Mouse (Mus musculus) intestine, postnatal 0 days (tissue): ENCODE data around the gene Uvrag. TPM values are rescaled to one million over a fixed set of nuclear protein-coding genes. Genes with fewer than 3 reads are reported as not detected.

ENCODE experiments used
- ATAC-seq: fragments of 200-750 bp; cut with Nextera tagmentation; 2 replicates; pipeline ENCODE4 v1.8.0; 2017; ENCODE audit warnings: mild to moderate bottlenecking, moderate TSS enrichment, moderate library complexity
- H3K27ac ChIP-seq: fragments of 300-500 bp; sonication (generic); 2 replicates; pipeline ENCODE4 v1.5.1; 2014; ENCODE audit warnings: mild to moderate bottlenecking, low read depth, low read length, moderate library complexity
- H3K27me3 ChIP-seq: fragments of 300-500 bp; sonication (generic); replicated peaks from 2 replicates; pipeline ENCODE4 v1.6.1; 2014; ENCODE audit warnings: low read length, mixed read lengths; ENCODE audit not compliant: control insufficient read depth, insufficient read depth
- H3K36me3 ChIP-seq: fragments of 300-500 bp; sonication (generic); 2 replicates; pipeline ENCODE4 v1.6.1; 2014; ENCODE audit warnings: mild to moderate bottlenecking, moderate library complexity; ENCODE audit not compliant: control insufficient read depth, insufficient read depth
- H3K4me1 ChIP-seq: fragments of 300-500 bp; sonication (generic); replicated peaks from 2 replicates; pipeline ENCODE4 v1.6.1; 2014; ENCODE audit warnings: antibody characterized with exemption, low read length, mixed read lengths; ENCODE audit not compliant: control insufficient read depth, insufficient read depth
- H3K4me2 ChIP-seq: fragments of 300-500 bp; sonication (generic); replicated peaks from 2 replicates; pipeline ENCODE4 v1.6.1; 2014; ENCODE audit warnings: low read depth, mild to moderate bottlenecking, moderate library complexity
- H3K4me3 ChIP-seq: fragments of 300-500 bp; sonication (generic); 2 replicates; pipeline ENCODE4 v1.5.1; 2014; ENCODE audit warnings: low read depth, low read length
- H3K9ac ChIP-seq: fragments of 300-500 bp; sonication (generic); 2 replicates; pipeline ENCODE4 v1.6.1; 2014; ENCODE audit warnings: mild to moderate bottlenecking, low read depth, low read length
- H3K9me3 ChIP-seq: fragments of 300-500 bp; sonication (generic); 2 replicates; pipeline ENCODE4 v1.6.1; 2016; ENCODE audit warnings: mixed run types; ENCODE audit not compliant: control insufficient read depth
- CTCF ChIP-seq: sonication (generic); IDR thresholded peaks from 2 replicates; pipeline ENCODE4 v1.5.1; 2016; ENCODE audit warnings: low read depth, mild to moderate bottlenecking, control low read depth, antibody characterized with exemption, moderate library complexity
- WGBS: fragments of 180-500 bp; shearing (Covaris S2); extraction: QIAGEN DNeasy Blood & Tissue Kit; methylation state at CpG from one replicate; pipeline ENCODE4 v1.1.7; 2014; 5-methylcytosine and 5-hydroxymethylcytosine counted together
- polyA plus RNA-seq: library from polyadenylated mRNA; unstranded; fragments of >200 nt; fragmentation: Nextera tagmentation; extraction: Ambion mirVana; gene quantifications from 2 replicates; pipeline ENCODE4 v1.2.1, GENCODE M21; 2015

Uvrag gene
- polyA plus RNA-seq, 1 experiment from 2014 or later, result 12.0 TPM

GRCm38 (mm10) chr7:99155311-99156289 is 14.7 kb upstream of the Uvrag start:
- H3K9me3 ChIP-seq, result no peaks in the 10 kb centered on the region
- peak overlapping the region; percentile 62 for H3K27ac ChIP-seq
- ATAC-seq, result peak; percentile 69
- peaks cover 22% of the 10 kb centered on the region for H3K4me1 ChIP-seq
- H3K9ac ChIP-seq, result peak overlapping the region; percentile 31; the same call in 1 of the 2 replicates
- peak overlapping the region; percentile 51 for H3K4me2 ChIP-seq
- peaks cover 54% of the 10 kb centered on the region for H3K36me3 ChIP-seq
- H3K27me3 ChIP-seq, result no peaks in the 10 kb centered on the region
- TF ChIP-seq CTCF, result no peak
- H3K4me3 ChIP-seq, result no peak overlapping the region
- 10% methylated on average over 17 of the region's 17 CpGs for WGBS

- Histone ChIP-seq H3K4me2 (0 out of 2 replicates have a peak overlapping the region, but pooled peaks have one; percentile 3), H3K4me1 (peaks cover 22% of the 10 kb centered on the region), H3K9me3 (no peaks in the 10 kb centered on the region), H3K9ac (no peak overlapping the region), H3K4me3 (no peak overlapping the region), H3K36me3 (peaks cover 54% of the 10 kb centered on the region), H3K27me3 (no peaks in the 10 kb centered on the region), H3K27ac (no peak overlapping the region; the same call in 1 of the 2 replicates)
- ATAC-seq, result no peak
- no peak for TF ChIP-seq CTCF
- WGBS, result 49% methylated on average over 8 of the region's 8 CpGs
These were observed 13.8 kb upstream of the Uvrag start for GRCm38 (mm10) chr7:99154648-99155151.

GRCm38 (mm10) chr7:99153686-99154202 is 12.8 kb upstream of the Uvrag start:
- H3K4me2 ChIP-seq, result no peak overlapping the region
- no peak for ATAC-seq

GRCm38 (mm10) chr7:99152756-99153155 is 11.8 kb upstream of the Uvrag start:
- H3K27ac ChIP-seq, result no peak overlapping the region
- no peaks in the 10 kb centered on the region for H3K27me3 ChIP-seq
- no peaks in the 10 kb centered on the region for H3K9me3 ChIP-seq
- ATAC-seq, result no peak
- 85% methylated on average over 8 of the region's 8 CpGs for WGBS
- no peak for TF ChIP-seq CTCF
- H3K4me2 ChIP-seq, result no peak overlapping the region
- no peak overlapping the region for H3K9ac ChIP-seq
- H3K36me3 ChIP-seq, result peaks cover 38% of the 10 kb centered on the region
- peaks cover 19% of the 10 kb centered on the region; the same call in 1 of the 2 replicates for H3K4me1 ChIP-seq
- no peak overlapping the region for H3K4me3 ChIP-seq

More at GRCm38 (mm10) chr7:99153686-99154202, 12.8 kb upstream of the Uvrag start:
- Histone ChIP-seq H3K9me3 (no peaks in the 10 kb centered on the region), H3K4me1 (peaks cover 22% of the 10 kb centered on the region), H3K9ac (no peak overlapping the region), H3K27me3 (no peaks in the 10 kb centered on the region), H3K4me3 (no peak overlapping the region), H3K27ac (no peak overlapping the region), H3K36me3 (peaks cover 48% of the 10 kb centered on the region)
- TF ChIP-seq CTCF, result no peak
- WGBS, result 84% methylated on average over 11 of the region's 11 CpGs

- 0 out of 2 replicates have a peak overlapping the region, but pooled peaks have one; percentile 21 for H3K27ac ChIP-seq
- WGBS, result 4% methylated on average over 7 of the region's 7 CpGs
- peak; percentile 66 for ATAC-seq
These were observed 10.4 kb upstream of the Uvrag start for GRCm38 (mm10) chr7:99151342-99151741.

GRCm38 (mm10) chr7:99149017-99149416 is 8.1 kb upstream of the Uvrag start:
- Histone ChIP-seq H3K4me3 (no peak overlapping the region), H3K27ac (no peak overlapping the region), H3K9me3 (no peaks in the 10 kb centered on the region), H3K4me1 (no peaks in the 10 kb centered on the region; the same call in 1 of the 2 replicates), H3K4me2 (no peak overlapping the region), H3K36me3 (peaks cover 12% of the 10 kb centered on the region), H3K9ac (no peak overlapping the region), H3K27me3 (no peaks in the 10 kb centered on the region)
- ATAC-seq, result no peak
- TF ChIP-seq CTCF, result no peak
- WGBS, result 64% methylated on average over 1 of the region's 1 CpGs

More at GRCm38 (mm10) chr7:99151342-99151741, 10.4 kb upstream of the Uvrag start:
- H3K36me3 ChIP-seq, result peaks cover 24% of the 10 kb centered on the region
- H3K27me3 ChIP-seq, result no peaks in the 10 kb centered on the region
- no peak overlapping the region for H3K4me2 ChIP-seq
- peak; percentile 100 for TF ChIP-seq CTCF
- no peak overlapping the region for H3K9ac ChIP-seq
- H3K4me3 ChIP-seq, result no peak overlapping the region
- no peaks in the 10 kb centered on the region for H3K9me3 ChIP-seq
- peaks cover 10% of the 10 kb centered on the region; the same call in 1 of the 2 replicates for H3K4me1 ChIP-seq
